Mouse (Mus musculus): ENCODE data around the gene Gm17535.
"Not testable (repeated sequence)": the region's sequence is repeated elsewhere in the genome, so short reads cannot be mapped to it uniquely, and the experiment has no call there.

The Gm17535 gene

DNA sequence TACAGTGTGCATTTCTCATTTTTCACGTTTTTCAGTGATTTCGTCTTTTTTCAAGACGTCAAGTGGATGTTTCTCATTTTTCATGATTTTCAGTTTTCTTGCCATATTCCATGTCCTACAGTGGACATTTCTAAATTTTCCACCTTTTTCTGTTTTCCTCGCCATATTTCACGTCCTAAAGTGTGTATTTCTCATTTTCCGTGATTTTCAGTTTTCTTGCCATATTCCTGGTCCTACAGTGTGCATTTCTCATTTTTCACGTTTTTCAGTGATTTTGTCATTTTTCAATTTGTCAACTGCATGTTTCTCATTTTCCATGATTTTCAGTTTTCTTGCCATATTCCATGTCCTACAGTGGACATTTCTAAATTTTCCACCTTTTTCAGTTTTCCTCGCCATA lies at the start of gene Gm17535:
TSS of gene Gm17535 (plus strand) at position 301 of the 400 bp plus-strand sequence.
- DNase-seq (ENCODE audit: low spot score in 2 of 2) = not testable (repeated sequence)

DNA sequence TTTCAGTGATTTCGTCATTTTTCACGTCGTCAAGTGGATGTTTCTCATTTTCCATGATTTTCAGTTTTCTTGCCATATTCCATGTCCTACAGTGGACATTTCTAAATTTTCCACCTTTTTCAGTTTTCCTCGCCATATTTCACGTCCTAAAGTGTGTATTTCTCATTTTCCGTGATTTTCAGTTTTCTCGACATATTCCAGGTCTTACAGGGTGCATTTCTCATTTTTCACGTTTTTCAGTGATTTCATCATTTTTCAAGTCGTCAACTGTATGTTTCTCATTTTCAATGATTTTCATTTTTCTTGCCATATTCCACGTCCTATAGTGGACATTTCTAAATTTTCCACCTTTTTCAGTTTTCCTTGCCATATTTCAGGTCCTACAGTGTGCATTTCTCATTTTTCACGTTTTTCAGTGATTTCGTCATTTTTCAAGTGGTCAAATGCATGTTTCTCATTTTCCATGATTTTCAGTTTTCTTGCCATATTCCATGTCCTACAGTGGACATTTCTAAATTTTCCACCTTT lies 33.9 kb upstream of the Gm17535 start, which contains the start of gene Gm10722:
TSS of gene Gm10722 (plus strand) at position 478 of the 528 bp plus-strand sequence.
- peak; percentile 34 to 40 for DNase-seq (ENCODE audit: low spot score in 2 of 2)

DNA sequence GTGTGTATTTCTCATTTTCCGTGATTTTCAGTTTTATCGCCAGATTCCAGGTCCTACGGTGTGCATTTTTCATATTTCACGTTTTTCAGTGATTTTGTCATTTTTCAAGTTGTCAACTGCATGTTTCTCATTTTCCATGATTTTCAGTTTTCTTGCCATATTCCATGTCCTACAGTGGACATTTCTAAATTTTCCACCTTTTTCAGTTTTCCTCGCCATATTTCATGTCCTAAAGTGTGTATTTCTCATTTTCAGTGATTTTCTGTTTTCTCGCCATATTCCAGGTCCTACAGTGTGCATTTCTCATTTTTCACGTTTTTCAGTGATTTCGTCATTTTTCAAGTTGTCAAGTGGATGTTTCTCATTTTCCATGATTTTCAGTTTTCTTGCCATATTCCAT lies 33.4 kb upstream of the Gm17535 start:
- peak; percentile 17 to 24 for DNase-seq (ENCODE audit: low spot score in 2 of 2)

DNA sequence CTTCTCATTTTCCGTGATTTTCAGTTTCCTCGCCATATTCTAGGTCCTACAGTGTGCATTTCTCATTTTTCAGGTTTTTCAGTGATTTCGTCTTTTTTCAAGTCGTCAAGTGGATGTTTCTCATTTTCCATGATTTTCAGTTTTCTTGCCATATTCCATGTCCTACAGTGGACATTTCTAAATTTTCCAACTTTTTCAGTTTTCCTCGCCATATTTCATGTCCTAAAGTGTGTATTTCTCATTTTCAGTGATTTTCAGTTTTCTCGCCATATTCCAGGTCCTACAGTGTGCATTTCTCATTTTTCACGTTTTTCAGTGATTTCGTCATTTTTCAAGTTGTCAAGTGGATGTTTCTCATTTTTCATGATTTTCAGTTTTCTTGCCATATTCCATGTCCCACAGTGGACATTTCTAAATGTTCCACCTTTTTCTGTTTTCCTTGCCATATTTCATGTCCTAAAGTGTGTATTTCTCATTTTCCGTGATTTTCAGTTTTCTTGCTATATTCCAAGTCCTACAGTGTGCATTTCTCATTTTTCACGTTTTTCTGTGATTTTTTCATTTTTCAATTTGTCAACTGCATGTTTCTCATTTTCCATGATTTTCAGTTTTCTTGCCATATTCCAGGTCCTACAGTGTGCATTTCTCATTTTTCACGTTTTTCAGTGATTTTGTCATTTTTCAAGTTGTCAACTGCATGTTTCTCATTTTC lies 32.3 kb upstream of the Gm17535 start:
- peak; percentile 91 to 95 for DNase-seq (ENCODE audit: low spot score in 2 of 2)

DNA sequence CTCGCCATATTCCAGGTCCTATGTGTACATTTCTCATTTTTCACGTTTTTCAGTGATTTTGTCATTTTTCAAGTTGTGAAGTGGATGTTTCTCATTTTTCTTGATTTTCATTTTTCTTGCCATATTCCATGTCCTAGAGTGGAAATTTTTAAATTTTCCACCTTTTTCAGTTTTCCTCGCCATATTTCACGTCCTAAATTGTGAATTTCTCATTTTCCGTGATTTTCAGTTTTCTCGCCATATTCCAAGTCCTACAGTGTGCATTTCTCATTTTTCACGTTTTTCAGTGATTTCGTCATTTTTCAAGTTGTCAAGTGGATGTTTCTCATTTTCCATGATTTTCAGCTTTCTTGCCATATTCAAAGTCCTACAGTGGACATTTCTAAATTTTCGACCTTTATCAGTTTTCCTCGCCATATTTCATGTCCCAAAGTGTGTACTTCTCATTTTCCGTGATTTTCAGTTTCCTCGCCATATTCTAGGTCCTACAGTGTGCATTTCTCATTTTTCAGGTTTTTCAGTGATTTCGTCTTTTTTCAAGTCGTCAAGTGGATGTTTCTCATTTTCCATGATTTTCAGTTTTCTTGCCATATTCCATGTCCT lies 31.5 kb upstream of the Gm17535 start, which contains the start of gene Gm11168:
TSS of gene Gm11168 (plus strand) at position 553 of the 603 bp plus-strand sequence.
- not testable (repeated sequence) for DNase-seq (ENCODE audit: low spot score in 2 of 2)

DNA sequence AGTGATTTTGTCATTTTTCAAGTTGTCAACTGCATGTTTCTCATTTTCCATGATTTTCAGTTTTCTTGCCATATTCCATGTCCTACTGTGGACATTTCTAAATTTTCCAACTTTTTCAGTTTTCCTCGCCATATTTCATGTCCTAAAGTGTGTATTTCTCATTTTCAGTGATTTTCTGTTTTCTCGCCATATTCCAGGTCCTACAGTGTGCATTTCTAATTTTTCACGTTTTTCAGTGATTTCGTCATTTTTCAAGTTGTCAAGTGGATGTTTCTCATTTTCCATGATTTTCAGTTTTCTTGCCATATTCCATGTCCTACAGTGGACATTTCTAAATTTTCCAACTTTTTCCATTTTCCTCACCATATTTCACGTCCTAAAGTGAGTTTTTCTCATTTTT lies 28.2 kb upstream of the Gm17535 start:
- not testable (repeated sequence) for DNase-seq (ENCODE audit: low spot score in 2 of 2)

DNA sequence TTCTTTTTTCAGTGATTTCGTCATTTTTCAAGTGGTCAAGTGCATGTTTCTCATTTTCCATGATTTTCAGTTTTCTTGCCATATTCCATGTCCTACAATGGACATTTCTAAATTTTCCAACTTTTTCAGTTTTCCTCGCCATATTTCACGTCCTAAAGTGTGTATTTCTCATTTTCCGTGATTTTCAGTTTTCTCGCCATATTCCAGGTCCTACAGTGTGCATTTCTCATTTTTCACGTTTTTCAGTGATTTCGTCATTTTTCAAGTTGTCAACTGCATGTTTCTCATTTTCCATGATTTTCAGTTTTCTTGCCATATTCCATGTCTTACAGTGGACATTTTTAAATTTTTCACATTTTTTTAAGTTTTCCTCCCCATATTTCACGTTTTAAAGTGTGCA lies 27.8 kb upstream of the Gm17535 start:
- peak; percentile 94 to 96 for DNase-seq (ENCODE audit: low spot score in 2 of 2)

DNA sequence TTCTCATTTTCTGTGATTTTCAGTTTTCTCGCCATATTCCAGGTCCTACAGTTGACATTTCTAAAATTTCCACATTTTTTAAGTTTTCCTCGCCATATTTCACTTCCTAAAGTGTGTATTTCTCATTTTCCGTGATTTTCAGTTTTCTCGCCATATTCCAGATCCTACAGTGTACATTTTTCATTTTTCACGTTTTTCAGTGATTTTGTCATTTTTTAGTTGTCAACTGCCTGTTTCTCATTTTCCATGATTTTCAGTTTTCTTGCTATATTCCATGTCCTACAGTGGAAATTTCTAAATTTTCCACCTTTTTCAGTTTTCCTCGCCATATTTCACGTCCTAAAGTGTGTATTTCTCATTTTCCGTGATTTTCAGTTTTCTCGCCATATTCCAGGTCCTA lies 27.1 kb upstream of the Gm17535 start:
- not testable (repeated sequence) for DNase-seq (ENCODE audit: low spot score in 2 of 2)

DNA sequence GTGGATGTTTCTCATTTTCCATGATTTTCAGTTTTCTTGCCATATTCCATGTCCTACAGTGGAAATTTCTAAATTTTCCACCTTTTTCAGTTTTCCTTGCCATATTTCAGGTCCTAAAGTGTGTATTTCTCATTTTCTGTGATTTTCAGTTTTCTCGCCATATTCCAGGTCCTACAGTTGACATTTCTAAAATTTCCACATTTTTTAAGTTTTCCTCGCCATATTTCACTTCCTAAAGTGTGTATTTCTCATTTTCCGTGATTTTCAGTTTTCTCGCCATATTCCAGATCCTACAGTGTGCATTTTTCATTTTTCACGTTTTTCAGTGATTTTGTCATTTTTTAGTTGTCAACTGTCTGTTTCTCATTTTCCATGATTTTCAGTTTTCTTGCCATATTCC lies 25.1 kb upstream of the Gm17535 start:
- DNase-seq (ENCODE audit: low spot score in 2 of 2) = not testable (repeated sequence)

DNA sequence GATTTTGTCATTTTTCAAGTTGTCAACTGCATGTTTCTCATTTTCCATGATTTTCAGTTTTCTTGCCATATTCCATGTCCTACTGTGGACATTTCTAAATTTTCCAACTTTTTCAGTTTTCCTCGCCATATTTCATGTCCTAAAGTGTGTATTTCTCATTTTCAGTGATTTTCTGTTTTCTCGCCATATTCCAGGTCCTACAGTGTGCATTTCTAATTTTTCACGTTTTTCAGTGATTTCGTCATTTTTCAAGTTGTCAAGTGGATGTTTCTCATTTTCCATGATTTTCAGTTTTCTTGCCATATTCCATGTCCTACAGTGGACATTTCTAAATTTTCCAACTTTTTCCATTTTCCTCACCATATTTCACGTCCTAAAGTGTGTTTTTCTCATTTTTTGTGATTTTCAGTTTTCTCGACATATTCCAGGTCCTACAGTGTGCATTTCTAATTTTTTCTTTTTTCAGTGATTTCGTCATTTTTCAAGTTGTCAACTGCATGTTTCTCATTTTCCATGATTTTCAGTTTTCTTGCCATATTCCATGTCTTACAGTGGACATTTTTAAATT lies 22.3 kb upstream of the Gm17535 start:
- not testable (repeated sequence) for DNase-seq (ENCODE audit: low spot score in 2 of 2)

DNA sequence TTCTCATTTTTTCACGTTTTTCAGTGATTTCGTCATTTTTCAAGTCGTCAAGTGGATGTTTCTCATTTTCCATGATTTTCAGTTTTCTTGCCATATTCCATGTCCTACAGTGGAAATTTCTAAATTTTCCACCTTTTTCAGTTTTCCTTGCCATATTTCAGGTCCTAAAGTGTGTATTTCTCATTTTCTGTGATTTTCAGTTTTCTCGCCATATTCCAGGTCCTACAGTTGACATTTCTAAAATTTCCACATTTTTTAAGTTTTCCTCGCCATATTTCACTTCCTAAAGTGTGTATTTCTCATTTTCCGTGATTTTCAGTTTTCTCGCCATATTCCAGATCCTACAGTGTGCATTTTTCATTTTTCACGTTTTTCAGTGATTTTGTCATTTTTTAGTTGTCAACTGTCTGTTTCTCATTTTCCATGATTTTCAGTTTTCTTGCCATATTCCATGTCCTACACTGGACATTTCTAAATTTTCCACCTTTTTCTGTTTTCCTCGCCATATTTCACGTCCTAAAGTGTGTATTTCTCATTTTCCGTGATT lies 21.6 kb upstream of the Gm17535 start, which contains the start of gene Gm10721:
TSS of gene Gm10721 (plus strand) at position 408 of the 547 bp plus-strand sequence.
- DNase-seq (ENCODE audit: low spot score in 2 of 2) = not testable (repeated sequence)

DNA sequence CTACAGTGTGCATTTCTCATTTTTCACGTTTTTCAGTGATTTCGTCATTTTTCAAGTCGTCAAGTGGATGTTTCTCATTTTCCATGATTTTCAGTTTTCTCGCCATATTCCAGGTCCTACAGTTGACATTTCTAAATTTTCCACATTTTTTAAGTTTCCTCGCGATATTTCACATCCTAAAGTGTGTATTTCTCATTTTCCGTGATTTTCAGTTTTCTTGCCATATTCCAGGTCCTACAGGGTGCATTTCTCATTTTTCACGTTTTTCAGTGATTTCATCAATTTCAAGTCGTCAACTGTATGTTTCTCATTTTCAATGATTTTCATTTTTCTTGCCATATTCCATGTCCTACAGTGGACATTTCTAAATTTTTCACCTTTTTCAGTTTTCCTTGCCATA lies 19.0 kb upstream of the Gm17535 start, which contains the start of gene Gm10720:
TSS of gene Gm10720 (plus strand) at position 301 of the 400 bp plus-strand sequence.
- not testable (repeated sequence) for DNase-seq (ENCODE audit: low spot score in 2 of 2)

DNA sequence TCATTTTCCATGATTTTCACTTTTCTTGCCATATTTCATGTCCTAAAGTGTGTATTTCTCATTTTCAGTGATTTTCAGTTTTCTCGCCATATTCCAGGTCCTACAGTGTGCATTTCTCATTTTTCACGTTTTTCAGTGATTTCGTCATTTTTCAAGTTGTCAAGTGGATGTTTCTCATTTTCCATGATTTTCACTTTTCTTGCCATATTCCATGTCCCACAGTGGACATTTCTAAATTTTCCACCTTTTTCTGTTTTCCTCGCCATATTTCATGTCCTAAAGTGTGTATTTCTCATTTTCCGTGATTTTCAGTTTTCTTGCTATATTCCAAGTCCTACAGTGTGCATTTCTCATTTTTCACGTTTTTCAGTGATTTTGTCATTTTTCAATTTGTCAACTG lies 18.5 kb upstream of the Gm17535 start:
- not testable (repeated sequence) for DNase-seq (ENCODE audit: low spot score in 2 of 2)

DNA sequence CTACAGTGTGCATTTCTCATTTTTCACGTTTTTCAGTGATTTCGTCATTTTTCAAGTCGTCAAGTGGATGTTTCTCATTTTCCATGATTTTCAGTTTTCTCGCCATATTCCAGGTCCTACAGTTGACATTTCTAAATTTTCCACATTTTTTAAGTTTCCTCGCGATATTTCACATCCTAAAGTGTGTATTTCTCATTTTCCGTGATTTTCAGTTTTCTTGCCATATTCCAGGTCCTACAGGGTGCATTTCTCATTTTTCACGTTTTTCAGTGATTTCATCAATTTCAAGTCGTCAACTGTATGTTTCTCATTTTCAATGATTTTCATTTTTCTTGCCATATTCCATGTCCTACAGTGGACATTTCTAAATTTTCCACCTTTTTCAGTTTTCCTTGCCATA lies 17.3 kb upstream of the Gm17535 start, which contains the start of gene Gm10719:
TSS of gene Gm10719 (plus strand) at position 301 of the 400 bp plus-strand sequence.
- DNase-seq (ENCODE audit: low spot score in 2 of 2) = not testable (repeated sequence)

DNA sequence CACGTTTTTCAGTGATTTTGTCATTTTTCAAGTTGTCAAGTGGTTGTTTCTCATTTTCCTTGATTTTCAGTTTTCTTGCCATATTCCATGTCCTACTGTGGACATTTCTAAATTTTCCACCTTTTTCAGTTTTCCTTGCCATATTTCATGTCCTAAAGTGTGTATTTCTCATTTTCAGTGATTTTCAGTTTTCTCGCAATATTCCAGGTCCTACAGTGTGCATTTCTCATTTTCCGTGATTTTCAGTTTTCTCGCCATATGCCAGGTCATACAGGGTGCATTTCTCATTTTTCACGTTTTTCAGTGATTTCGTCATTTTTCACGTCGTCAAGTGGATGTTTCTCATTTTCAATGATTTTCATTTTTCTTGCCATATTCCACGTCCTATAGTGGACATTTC lies 15.5 kb upstream of the Gm17535 start:
- DNase-seq (ENCODE audit: low spot score in 2 of 2) = not testable (repeated sequence)

DNA sequence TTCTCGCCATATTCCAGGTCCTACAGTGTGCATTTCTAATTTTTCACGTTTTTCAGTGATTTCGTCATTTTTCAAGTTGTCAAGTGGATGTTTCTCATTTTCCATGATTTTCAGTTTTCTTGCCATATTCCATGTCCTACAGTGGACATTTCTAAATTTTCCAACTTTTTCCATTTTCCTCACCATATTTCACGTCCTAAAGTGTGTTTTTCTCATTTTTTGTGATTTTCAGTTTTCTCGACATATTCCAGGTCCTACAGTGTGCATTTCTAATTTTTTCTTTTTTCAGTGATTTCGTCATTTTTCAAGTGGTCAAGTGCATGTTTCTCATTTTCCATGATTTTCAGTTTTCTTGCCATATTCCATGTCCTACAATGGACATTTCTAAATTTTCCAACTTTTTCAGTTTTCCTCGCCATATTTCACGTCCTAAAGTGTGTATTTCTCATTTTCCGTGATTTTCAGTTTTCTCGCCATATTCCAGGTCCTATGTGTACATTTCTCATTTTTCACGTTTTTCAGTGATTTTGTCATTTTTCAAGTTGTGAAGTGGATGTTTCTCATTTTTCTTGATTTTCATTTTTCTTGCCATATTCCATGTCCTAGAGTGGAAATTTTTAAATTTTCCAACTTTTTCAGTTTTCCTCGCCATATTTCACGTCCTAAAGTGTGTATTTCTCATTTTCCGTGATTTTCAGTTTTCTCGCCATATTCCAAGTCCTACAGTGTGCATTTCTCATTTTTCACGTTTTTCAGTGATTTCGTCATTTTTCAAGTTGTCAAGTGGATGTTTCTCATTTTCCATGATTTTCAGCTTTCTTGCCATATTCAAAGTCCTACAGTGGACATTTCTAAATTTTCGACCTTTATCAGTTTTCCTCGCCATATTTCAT lies 14.3 kb upstream of the Gm17535 start:
- peak; percentile 16 to 33 for DNase-seq (ENCODE audit: low spot score in 2 of 2)

DNA sequence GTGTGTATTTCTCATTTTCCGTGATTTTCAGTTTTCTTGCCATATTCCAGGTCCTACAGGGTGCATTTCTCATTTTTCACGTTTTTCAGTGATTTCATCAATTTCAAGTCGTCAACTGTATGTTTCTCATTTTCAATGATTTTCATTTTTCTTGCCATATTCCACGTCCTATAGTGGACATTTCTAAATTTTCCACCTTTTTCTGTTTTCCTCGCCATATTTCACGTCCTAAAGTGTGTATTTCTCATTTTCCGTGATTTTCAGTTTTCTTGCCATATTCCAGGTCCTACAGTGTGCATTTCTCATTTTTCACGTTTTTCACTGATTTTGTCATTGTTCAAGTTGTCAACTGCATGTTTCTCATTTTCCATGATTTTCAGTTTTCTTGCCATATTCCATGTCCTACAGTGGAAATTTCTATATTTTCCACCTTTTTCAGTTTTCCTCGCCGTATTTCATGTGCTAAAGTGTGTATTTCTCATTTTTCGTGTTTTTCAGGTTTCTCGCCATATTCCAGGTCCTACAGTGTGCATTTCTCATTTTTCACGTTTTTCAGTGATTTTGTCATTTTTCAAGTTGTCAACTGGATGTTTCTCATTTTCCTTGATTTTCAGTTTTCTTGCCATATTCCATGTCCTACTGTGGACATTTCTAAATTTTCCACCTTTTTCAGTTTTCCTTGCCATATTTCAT lies 11.9 kb upstream of the Gm17535 start:
- peak; percentile 62 to 64 for DNase-seq (ENCODE audit: low spot score in 2 of 2)

DNA sequence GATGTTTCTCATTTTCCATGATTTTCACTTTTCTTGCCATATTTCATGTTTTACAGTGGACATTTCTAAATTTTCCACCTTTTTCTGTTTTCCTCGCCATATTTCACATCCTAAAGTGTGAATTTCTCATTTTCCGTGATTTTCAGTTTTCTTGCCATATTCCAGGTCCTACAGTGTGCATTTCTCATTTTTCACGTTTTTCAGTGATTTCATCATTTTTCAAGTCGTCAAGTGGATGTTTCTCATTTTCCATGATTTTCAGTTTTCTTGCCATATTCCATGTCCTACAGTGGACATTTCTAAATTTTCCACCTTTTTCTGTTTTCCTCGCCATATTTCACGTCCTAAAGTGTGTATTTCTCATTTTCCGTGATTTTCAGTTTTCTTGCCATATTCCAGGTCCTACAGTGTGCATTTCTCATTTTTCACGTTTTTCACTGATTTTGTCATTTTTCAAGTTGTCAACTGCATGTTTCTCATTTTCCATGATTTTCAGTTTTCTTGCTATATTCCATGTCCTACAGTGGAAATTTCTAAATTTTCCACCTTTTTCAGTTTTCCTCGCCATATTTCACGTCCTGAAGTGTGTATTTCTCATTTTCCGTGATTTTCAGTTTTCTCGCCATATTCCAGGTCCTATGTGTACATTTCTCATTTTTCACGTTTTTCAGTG lies 11.0 kb upstream of the Gm17535 start, which contains the start of gene Gm10718:
TSS of gene Gm10718 (plus strand) at position 236 of the 673 bp plus-strand sequence.
- DNase-seq (ENCODE audit: low spot score in 2 of 2) = peak; percentile 55 to 59

DNA sequence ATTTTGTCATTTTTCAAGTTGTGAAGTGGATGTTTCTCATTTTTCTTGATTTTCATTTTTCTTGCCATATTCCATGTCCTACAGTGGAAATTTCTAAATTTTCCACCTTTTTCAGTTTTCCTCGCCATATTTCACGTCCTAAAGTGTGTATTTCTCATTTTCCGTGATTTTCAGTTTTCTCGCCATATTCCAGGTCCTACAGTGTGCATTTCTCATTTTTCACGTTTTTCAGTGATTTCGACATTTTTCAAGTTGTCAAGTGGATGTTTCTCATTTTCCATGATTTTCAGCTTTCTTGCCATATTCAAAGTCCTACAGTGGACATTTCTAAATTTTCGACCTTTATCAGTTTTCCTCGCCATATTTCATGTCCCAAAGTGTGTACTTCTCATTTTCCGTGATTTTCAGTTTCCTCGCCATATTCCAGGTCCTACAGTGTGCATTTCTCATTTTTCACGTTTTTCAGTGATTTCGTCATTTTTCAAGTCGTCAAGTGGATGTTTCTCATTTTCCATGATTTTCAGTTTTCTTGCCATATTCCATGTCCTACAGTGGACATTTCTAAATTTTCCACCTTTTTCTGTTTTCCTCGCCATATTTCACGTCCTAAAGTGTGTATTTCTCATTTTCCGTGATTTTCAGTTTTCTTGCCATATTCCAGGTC lies 10.3 kb upstream of the Gm17535 start:
- DNase-seq (ENCODE audit: low spot score in 2 of 2) = peak; percentile 98 to 99

All from natural killer cell, adult 2 months (primary cell).